Mouse (Mus musculus) myocyte (in vitro differentiated cells): ENCODE measurements around the gene Sema4f. TPM values are rescaled to one million over a fixed set of nuclear protein-coding genes. Genes with fewer than 3 reads are reported as not detected.

Source experiments
- H3K27me3 ChIP-seq: one replicate; pipeline ENCODE4 v1.6.1; 2011; ENCODE audit not compliant: control insufficient read depth, insufficient read depth, insufficient read length
- H3K36me3 ChIP-seq: one replicate; pipeline ENCODE4 v1.6.1; 2011; ENCODE audit not compliant: control insufficient read depth, insufficient read depth
- H3K4me2 ChIP-seq: one replicate; pipeline ENCODE4 v1.6.1; 2011; ENCODE audit warnings: low read depth, control low read depth
- H3K4me3 ChIP-seq: one replicate; pipeline ENCODE4 v1.5.1; 2011; ENCODE audit warnings: mild to moderate bottlenecking, control low read depth, moderate library complexity
- H3K79me2 ChIP-seq: one replicate; pipeline ENCODE4 v1.6.1; 2011; ENCODE audit not compliant: control insufficient read depth, insufficient read depth
- H3ac ChIP-seq: one replicate; pipeline ENCODE4 v1.6.1; 2011; ENCODE audit not compliant: control insufficient read depth, insufficient read length
- CEBPB ChIP-seq: IDR thresholded peaks from 2 replicates; pipeline ENCODE4 v1.6.1; 2011; ENCODE audit warnings: mild to moderate bottlenecking, moderate library complexity; ENCODE audit not compliant: poor library complexity, insufficient read depth, severe bottlenecking
- E2F4 ChIP-seq: IDR thresholded peaks from one replicate; pipeline ENCODE4 v1.6.1; 2011; ENCODE audit warnings: mild to moderate bottlenecking, control low read depth, moderate library complexity; ENCODE audit not compliant: insufficient read depth
- MAX ChIP-seq: IDR thresholded peaks from one replicate; pipeline ENCODE4 v1.6.1; 2011; ENCODE audit warnings: low read depth, mild to moderate bottlenecking, control low read depth
- MYOD1 ChIP-seq, 3 experiments: IDR thresholded peaks; one replicate each; pipeline ENCODE4 v1.6.1; 2011; ENCODE audit warnings: control low read depth in 2 of 3, low read depth in 2 of 3, mild to moderate bottlenecking in 2 of 3, moderate library complexity in 1 of 3; ENCODE audit not compliant: insufficient read length in 2 of 3, control insufficient read depth in 1 of 3
- MYOG ChIP-seq, 3 experiments: IDR thresholded peaks; one replicate each; pipeline ENCODE4 v1.6.1; 2011; ENCODE audit warnings: control low read depth in 2 of 3, low read depth in 2 of 3, mild to moderate bottlenecking in 2 of 3; ENCODE audit not compliant: insufficient read length in 2 of 3, control insufficient read depth in 1 of 3, insufficient read depth in 1 of 3
- POLR2A ChIP-seq: IDR thresholded peaks from one replicate; pipeline ENCODE4 v1.6.1; 2011; ENCODE audit warnings: low read depth, mild to moderate bottlenecking, control low read depth, moderate library complexity; ENCODE audit not compliant: insufficient read length
- POLR2AphosphoS2 ChIP-seq: IDR thresholded peaks from one replicate; pipeline ENCODE4 v1.6.1; 2011; ENCODE audit warnings: low read depth, control low read depth; ENCODE audit not compliant: insufficient read length
- REST ChIP-seq: IDR thresholded peaks from one replicate; pipeline ENCODE4 v1.6.1; 2011; ENCODE audit warnings: mild to moderate bottlenecking, control low read depth, moderate library complexity; ENCODE audit not compliant: insufficient read depth, insufficient read length
- SRF ChIP-seq: IDR thresholded peaks from one replicate; pipeline ENCODE4 v1.6.1; 2011; ENCODE audit warnings: low read depth; ENCODE audit not compliant: control insufficient read depth, insufficient read length
- TCF12 ChIP-seq: IDR thresholded peaks from one replicate; pipeline ENCODE4 v1.6.1; 2011; ENCODE audit warnings: mild to moderate bottlenecking, control low read depth; ENCODE audit not compliant: poor library complexity, insufficient read depth, severe bottlenecking
- TCF3 ChIP-seq: IDR thresholded peaks from one replicate; pipeline ENCODE4 v1.6.1; 2011; ENCODE audit warnings: low read depth, control low read depth; ENCODE audit not compliant: insufficient read length
- USF1 ChIP-seq: IDR thresholded peaks from one replicate; pipeline ENCODE4 v1.6.1; 2011; ENCODE audit warnings: low read depth, mild to moderate bottlenecking, control low read depth, moderate library complexity
- polyA plus RNA-seq: library from polyadenylated mRNA; unstranded; fragments of >200 nt; fragmentation: generic; extraction: Trizol; gene quantifications from one replicate; pipeline ENCODE4 v1.2.1, GENCODE M21; 2012; ENCODE audit warnings: missing spikeins

The Sema4f gene
- polyA plus RNA-seq, 1 experiment: 0.54 TPM

DNA sequence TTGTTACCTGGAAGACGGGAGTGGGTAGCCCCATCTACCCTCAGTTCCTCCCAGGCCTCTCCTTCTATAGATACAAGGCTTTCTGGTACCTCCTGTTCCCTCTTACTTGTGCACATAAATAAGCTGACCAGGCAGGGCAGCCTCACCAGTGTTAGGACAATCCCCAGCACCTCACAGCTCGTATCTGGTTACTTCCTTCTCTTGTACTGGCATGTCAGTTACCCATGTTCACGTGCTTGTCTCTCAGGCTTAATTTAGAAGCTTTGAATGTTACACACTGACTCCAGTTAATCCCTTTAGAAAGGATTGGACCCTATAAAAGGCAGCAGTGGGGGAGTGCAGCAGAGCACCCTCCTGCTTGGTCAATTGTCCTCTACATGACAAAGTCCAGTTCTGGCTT lies 42.3 kb downstream of the Sema4f start:
- Histone ChIP-seq H3K79me2 (no peaks in the 10 kb centered on the region), H3K36me3 (no peaks in the 10 kb centered on the region), H3K4me3 (no peak overlapping the region), H3ac (no peak overlapping the region), H3K4me2 (peak overlapping the region; percentile 16), H3K27me3 (no peaks in the 10 kb centered on the region)
- TF ChIP-seq USF1 (no peak), MYOG (IDR thresholded peaks at IDR 0.05; ENCODE audit: control insufficient read depth in 1 of 3, insufficient read depth in 1 of 3, insufficient read length in 2 of 3, low read depth in 2 of 3) (no peak), SRF (no peak), TCF3 (no peak), MYOD1 (IDR thresholded peaks at IDR 0.05; ENCODE audit: control insufficient read depth in 1 of 3, insufficient read length in 2 of 3, low read depth in 2 of 3) (no peak), REST (no peak), POLR2AphosphoS2 (no peak), CEBPB (no peak), MAX (no peak), E2F4 (no peak), POLR2A (no peak), TCF12 (no peak)

DNA sequence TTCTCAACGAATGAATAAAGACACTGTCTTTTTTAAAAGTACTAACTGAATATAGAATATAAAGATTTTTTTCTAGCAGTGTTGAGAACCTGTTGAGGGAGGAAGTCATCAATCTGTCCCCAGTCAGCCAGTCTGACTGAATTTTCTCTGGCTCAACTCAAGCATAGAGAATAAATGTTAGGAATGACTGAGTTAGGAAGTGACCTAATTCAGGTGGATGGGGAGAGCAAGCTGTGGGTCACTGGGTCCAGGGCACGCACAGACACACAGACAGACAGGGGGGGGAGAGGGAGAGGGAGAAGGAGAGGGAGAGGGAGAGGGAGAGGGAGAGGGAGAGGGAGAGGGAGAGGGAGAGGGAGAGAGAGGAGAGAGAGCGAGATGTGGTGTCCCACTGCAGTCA lies 46.2 kb downstream of the Sema4f start:
- Histone ChIP-seq H3K27me3 (no peaks in the 10 kb centered on the region), H3K4me2 (no peak overlapping the region)

DNA sequence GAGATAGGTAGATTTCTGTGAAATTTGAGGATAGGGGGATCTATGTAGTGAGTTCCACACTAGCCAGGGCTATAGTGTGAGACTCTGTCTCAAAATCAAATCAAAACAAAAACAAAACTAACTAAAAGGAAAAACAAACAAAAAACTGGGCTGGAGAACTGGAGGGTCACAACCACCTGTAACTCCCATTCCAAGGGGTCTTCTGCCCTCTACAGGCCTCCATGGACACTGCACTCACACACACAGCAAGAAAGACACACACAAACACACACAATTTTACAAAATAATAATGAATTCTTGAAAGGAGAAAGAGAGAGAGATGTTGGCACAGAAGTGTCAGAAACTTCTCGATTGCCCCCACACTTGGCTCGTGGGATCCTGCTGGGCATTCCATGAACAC lies 47.0 kb downstream of the Sema4f start:
- TF ChIP-seq MAX (no peak), MYOG (IDR thresholded peaks at IDR 0.05; ENCODE audit: control insufficient read depth in 1 of 3, insufficient read depth in 1 of 3, insufficient read length in 2 of 3, low read depth in 2 of 3) (no peak), MYOD1 (IDR thresholded peaks at IDR 0.05; ENCODE audit: control insufficient read depth in 1 of 3, insufficient read length in 2 of 3, low read depth in 2 of 3) (no peak), TCF3 (no peak)
- Histone ChIP-seq H3K36me3 (no peaks in the 10 kb centered on the region), H3K27me3 (no peaks in the 10 kb centered on the region), H3K4me2 (no peak overlapping the region), H3K79me2 (no peaks in the 10 kb centered on the region), H3ac (no peak overlapping the region), H3K4me3 (no peak overlapping the region)

More for the DNA sequence above, 46.2 kb downstream of the Sema4f start:
- Histone ChIP-seq H3K4me3 (no peak overlapping the region), H3ac (no peak overlapping the region), H3K36me3 (no peaks in the 10 kb centered on the region), H3K79me2 (no peaks in the 10 kb centered on the region)
- TF ChIP-seq MAX (no peak), USF1 (no peak), POLR2AphosphoS2 (no peak), SRF (no peak), TCF12 (no peak), CEBPB (no peak), POLR2A (no peak), MYOG (IDR thresholded peaks at IDR 0.05; ENCODE audit: control insufficient read depth in 1 of 3, insufficient read depth in 1 of 3, insufficient read length in 2 of 3, low read depth in 2 of 3) (no peak), REST (no peak), TCF3 (no peak), MYOD1 (IDR thresholded peaks at IDR 0.05; ENCODE audit: control insufficient read depth in 1 of 3, insufficient read length in 2 of 3, low read depth in 2 of 3) (no peak), E2F4 (no peak)

DNA sequence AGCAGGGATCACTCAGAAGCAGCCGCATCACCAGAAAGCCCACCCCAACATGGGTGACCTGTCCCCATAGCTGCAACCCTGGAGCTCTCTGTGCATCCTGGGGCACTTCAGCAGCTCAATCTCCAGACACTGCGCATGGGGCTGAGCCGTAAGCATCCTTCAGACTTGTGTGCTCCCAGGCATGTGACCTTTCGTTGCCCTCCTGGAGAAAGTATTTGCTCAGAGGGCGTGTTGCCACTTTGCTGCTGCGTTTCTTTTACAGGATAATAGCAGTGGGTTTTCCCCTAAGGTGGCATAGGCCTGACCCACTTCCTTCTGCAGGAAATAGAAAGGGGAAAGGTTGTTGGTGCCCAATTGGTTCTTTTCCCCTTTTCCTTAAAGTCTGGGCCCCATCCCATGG lies 48.1 kb downstream of the Sema4f start:
- Histone ChIP-seq H3K4me3 (no peak overlapping the region), H3K27me3 (no peaks in the 10 kb centered on the region), H3K4me2 (no peak overlapping the region), H3ac (no peak overlapping the region), H3K79me2 (no peaks in the 10 kb centered on the region), H3K36me3 (no peaks in the 10 kb centered on the region)
- TF ChIP-seq E2F4 (no peak), REST (no peak), TCF3 (no peak), MYOD1 (IDR thresholded peaks at IDR 0.05; ENCODE audit: control insufficient read depth in 1 of 3, insufficient read length in 2 of 3, low read depth in 2 of 3) (no peak), POLR2AphosphoS2 (no peak), MAX (no peak), SRF (no peak)

DNA sequence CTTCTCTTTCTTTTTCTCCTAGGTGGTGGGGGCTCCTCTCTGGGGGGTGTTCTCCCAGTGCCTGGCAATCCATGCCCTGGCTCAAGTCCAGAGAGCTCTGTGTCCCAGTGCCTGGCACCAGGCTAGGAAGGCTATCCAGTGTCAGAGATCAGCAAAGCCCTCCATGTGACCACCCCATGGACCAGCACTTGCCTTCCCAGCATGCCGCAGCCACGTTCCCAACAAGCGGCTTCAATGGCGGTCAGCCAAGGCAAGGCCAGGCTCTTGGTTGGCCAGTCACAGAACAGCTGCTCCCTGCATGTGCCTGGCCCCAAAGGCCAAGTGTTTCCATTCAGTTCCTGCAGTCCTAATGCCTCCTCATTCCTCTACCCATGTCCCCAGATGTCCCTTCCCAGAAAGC lies 53.2 kb downstream of the Sema4f start:
- H3K4me2 ChIP-seq: peak overlapping the region; percentile 24
- no peaks in the 10 kb centered on the region for H3K27me3 ChIP-seq
- TF ChIP-seq MYOD1 (IDR thresholded peaks at IDR 0.05; ENCODE audit: control insufficient read depth in 1 of 3, insufficient read length in 2 of 3, low read depth in 2 of 3) (peak in 2 of 3 experiments; percentile 80 to 95), REST (no peak), TCF3 (no peak), TCF12 (peak; percentile 34), SRF (no peak), POLR2AphosphoS2 (no peak), E2F4 (no peak), MYOG (IDR thresholded peaks at IDR 0.05; ENCODE audit: control insufficient read depth in 1 of 3, insufficient read depth in 1 of 3, insufficient read length in 2 of 3, low read depth in 2 of 3) (peak; percentile 87 to 98 (median 92)), CEBPB (no peak), POLR2A (no peak), MAX (no peak), USF1 (peak; percentile 12)
- H3K4me3 ChIP-seq: no peak overlapping the region
- H3K79me2 ChIP-seq: no peaks in the 10 kb centered on the region
- no peaks in the 10 kb centered on the region for H3K36me3 ChIP-seq
- H3ac ChIP-seq: no peak overlapping the region
